Mouse (Mus musculus): ENCODE data around the gene Mrgprd. TPM values are rescaled to one million over a fixed set of nuclear protein-coding genes. Genes with fewer than 3 reads are reported as not detected.

The Mrgprd gene
- polyA plus RNA-seq, 1 experiment from 2014 or later, result not detected

DNA sequence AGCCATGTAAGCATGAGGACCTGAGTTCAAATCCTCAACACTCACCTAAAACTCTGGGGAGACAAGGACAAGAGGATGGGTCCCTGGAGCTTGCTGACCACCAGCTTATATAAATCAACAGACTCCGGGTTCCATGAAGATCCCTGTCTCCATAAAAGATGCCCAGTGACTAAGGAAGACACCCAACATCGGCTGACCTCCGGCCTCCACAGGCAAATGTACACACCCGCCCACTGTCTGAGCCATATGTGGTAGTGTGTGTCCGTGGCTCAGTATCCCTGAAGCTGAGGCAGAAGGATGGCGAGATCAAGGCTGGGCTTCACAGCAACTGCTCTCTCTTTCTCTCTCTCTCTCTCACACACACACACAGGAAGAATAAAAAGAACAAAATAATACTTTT, 19.3 kb downstream of the Mrgprd start:
- 88% methylated on average over 6 of the region's 6 CpGs for WGBS
- ATAC-seq, result no peak

DNA sequence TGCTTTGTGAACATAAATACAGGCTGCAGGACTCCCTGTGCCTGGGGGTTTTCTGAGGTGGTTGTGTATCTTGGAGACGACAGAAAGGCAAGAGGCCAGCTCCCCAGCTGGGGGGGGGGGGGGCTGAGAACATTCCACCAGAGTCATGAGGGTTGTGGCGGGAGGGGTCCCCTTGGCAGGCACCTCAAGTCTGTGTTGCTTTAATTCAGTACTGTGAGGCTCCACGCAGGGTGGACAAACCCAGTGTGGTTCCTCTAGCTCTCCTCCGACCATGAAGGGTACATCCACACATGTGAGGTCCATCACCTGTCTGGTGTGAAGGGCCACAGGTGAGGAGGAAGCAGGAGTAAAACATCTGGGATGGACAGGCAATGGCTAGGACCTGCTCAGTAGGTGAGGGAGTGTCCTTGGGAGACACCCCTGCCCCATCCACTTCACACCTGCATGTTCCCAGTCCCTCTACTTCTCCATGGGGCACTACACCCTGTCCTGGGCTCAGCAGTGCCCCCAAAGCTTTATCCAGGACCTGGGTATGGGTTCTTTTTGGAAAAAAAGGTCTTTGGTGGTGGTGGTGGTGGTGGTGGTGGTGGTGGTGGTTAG, 19.9 kb downstream of the Mrgprd start:
- Histone ChIP-seq H3K4me1 (replicated peaks) (0 out of 2 replicates have a peak, but pooled peaks cover 2% of the 10 kb centered on the region), H3K9me3 (no peaks in the 10 kb centered on the region), H3K9ac (replicated peaks) (no peak overlapping the region), H3K36me3 (no peaks in the 10 kb centered on the region), H3K4me2 (replicated peaks) (no peak overlapping the region), H3K27me3 (no peaks in the 10 kb centered on the region), H3K4me3 (replicated peaks) (no peak overlapping the region), H3K27ac (no peak overlapping the region)
- WGBS, result 66% methylated on average over 4 of the region's 4 CpGs
- no peak for ATAC-seq

More for the DNA sequence above, 19.3 kb downstream of the Mrgprd start:
- H3K4me2 ChIP-seq (replicated peaks), result no peak overlapping the region
- no peaks in the 10 kb centered on the region for H3K27me3 ChIP-seq
- no peak overlapping the region for H3K4me3 ChIP-seq (replicated peaks)
- no peak overlapping the region for H3K9ac ChIP-seq (replicated peaks)
- 0 out of 2 replicates have a peak, but pooled peaks cover 2% of the 10 kb centered on the region for H3K4me1 ChIP-seq (replicated peaks)
- no peaks in the 10 kb centered on the region for H3K36me3 ChIP-seq
- H3K9me3 ChIP-seq, result no peaks in the 10 kb centered on the region
- H3K27ac ChIP-seq, result no peak overlapping the region

DNA sequence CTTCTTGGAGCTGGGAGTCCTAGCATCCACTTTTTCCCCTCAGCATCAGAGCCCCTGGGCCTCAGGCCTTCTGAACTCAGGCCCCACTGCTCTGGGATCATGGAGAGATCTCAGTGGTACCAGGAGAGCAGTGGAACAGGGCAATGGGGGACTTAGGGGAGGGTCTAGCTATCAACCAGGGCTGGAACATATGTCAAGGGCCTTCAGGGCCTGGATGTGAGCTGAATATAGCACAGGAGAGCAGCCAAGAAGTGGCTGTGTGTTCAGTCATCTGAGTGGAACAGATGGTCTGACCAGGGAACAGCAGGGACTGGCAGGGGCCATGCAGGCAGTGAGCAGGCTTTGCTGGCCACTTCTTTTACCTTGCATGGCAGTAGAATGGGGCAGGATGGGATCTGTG, 20.6 kb downstream of the Mrgprd start:
- Histone ChIP-seq H3K4me1 (replicated peaks) (0 out of 2 replicates have a peak, but pooled peaks cover 2% of the 10 kb centered on the region), H3K9me3 (no peaks in the 10 kb centered on the region), H3K4me2 (replicated peaks) (no peak overlapping the region), H3K36me3 (no peaks in the 10 kb centered on the region), H3K27me3 (no peaks in the 10 kb centered on the region), H3K9ac (replicated peaks) (no peak overlapping the region), H3K27ac (no peak overlapping the region), H3K4me3 (replicated peaks) (no peak overlapping the region)
- ATAC-seq, result no peak

DNA sequence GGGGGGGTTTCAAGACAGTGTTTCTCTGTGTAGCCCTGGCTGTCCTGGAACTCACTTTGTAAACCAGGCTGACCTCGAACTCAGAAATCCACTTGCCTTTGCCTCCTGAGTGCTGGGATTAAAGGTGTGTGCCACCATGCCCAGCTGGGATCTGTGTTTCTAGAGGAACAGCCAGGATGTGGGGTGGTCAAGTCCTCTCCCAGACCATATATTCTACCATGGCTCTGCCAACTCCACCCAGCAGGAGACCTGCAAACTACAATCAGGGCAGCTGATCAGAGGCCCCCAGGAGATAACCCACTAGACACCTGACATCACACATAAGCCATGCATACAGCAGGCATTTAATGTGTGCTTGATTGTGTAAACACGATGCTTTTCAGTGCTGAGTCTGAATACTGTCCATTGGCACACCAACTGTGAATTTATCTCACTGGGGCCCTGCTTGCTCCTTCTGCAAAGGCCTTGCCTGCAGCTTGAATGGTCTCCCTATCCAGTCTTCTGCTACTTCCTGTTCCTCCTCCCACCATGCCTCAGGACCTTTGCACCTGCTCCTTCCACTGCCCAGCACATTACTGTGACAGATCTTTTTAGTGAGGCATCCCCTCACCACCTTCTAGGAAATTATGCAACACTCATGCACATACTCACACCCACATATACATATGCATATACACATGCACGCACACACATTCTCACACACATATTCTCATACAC, 21.1 kb downstream of the Mrgprd start:
- H3K4me3 ChIP-seq (replicated peaks), result no peak overlapping the region
- H3K4me1 ChIP-seq (replicated peaks), result 0 out of 2 replicates have a peak, but pooled peaks cover 2% of the 10 kb centered on the region
- no peaks in the 10 kb centered on the region for H3K9me3 ChIP-seq
- H3K9ac ChIP-seq (replicated peaks), result no peak overlapping the region
- no peaks in the 10 kb centered on the region for H3K27me3 ChIP-seq
- H3K4me2 ChIP-seq (replicated peaks), result no peak overlapping the region
- no peak for ATAC-seq
- no peak overlapping the region for H3K27ac ChIP-seq
- H3K36me3 ChIP-seq, result no peaks in the 10 kb centered on the region
- 86% methylated on average over 3 of the region's 3 CpGs for WGBS

DNA sequence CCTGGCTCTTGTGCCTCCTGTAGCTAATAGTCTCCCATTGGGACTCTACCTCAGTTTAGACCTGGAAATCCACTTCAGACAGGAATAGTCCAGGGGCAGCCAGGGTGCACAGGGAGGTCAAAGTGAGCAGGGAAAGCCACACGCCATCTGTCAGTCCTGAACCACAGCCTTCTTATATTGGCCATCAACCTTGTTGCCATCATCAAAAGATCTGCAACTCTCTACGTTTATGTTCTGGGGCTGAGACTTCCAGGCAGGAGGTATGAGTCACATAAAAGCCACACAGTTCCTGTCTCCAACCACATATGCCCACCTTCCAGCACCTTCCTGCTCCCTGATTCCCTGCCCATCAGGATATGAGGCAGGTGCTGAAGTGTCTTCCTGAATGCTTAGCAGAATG, 23.3 kb downstream of the Mrgprd start:
- no peak for ATAC-seq
- WGBS, result 80% methylated on average over 2 of the region's 2 CpGs
- Histone ChIP-seq H3K27ac (no peak overlapping the region), H3K27me3 (no peaks in the 10 kb centered on the region), H3K9ac (replicated peaks) (no peak overlapping the region), H3K9me3 (no peaks in the 10 kb centered on the region), H3K36me3 (no peaks in the 10 kb centered on the region), H3K4me2 (replicated peaks) (no peak overlapping the region), H3K4me3 (replicated peaks) (no peak overlapping the region), H3K4me1 (replicated peaks) (0 out of 2 replicates have a peak, but pooled peaks cover 2% of the 10 kb centered on the region)

DNA sequence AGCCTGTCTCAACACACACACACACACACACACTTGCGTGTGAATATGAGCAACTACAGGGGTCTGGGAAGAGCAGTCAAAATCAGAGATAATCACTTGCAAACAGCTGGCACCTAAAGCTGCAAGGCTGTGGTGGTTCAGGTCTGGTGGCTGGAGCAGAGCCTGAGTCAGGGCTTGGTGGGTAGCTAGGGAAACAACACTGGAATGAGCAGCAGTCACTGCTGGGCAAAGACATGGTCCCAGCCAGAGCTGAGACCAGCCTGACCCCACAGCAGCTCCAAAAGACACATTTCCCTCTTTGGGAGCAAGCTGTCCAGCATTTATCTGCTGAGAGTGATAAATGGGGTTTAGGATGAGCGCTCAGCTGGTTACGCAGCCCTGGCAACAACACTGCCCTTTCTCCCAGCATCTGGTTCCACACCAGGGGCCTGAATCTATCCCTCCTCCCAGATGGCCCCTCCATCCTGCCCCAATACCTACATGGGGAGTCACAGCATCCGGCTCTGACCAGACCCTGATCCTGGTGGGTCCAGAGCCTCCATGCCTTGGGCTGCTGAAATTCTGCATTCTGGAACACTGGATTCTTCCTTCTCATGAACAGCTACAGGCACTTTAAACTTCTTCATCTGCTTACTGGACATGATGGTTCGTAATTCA, 25.7 kb downstream of the Mrgprd start:
- Histone ChIP-seq H3K27me3 (no peaks in the 10 kb centered on the region), H3K36me3 (no peaks in the 10 kb centered on the region), H3K9ac (replicated peaks) (no peak overlapping the region), H3K4me3 (replicated peaks) (no peak overlapping the region), H3K27ac (no peak overlapping the region), H3K4me2 (replicated peaks) (no peak overlapping the region), H3K9me3 (no peaks in the 10 kb centered on the region), H3K4me1 (replicated peaks) (no peaks in the 10 kb centered on the region)
- WGBS, result 87% methylated on average over 5 of the region's 5 CpGs
- no peak for ATAC-seq

Other genes starting within 250 kb of the Mrgprd start
- gene 1810010D01Rik, start 106.7 kb upstream of the Mrgprd start, polyA plus RNA-seq (2015; fragmentation: Nextera tagmentation; extraction: Ambion mirVana), result 0.34 TPM in 1 of 2 replicates, not detected in the other
- 2.7 and 4.2 TPM in 2 replicates for gene Tpcn2, start 30.8 kb upstream of the Mrgprd start, polyA plus RNA-seq (2015; fragmentation: Nextera tagmentation; extraction: Ambion mirVana)
- gene Mrgprf, start 14.0 kb upstream of the Mrgprd start, polyA plus RNA-seq (2015; fragmentation: Nextera tagmentation; extraction: Ambion mirVana), result 2.4 and 2.8 TPM in 2 replicates

Measured in midbrain, embryonic 13.5 days (tissue).